Mouse (Mus musculus) ES-Bruce4 (cell line): ENCODE measurements at regions not wholly inside any gene's neighbourhood (a gene's known extent, or its start where the extent isn't known, plus 50 kb on each side); places are given as distances from the start of the nearest gene placed in this dataset.

ENCODE experiments used
- CTCF ChIP-seq: IDR thresholded peaks from one replicate; pipeline ENCODE4 v1.8.1; 2011; ENCODE audit warnings: low read depth, low read length
- EP300 ChIP-seq: IDR thresholded peaks from 2 replicates; pipeline ENCODE4 v1.6.1; 2011; ENCODE audit warnings: low read depth, low read length; ENCODE audit not compliant: insufficient read depth
- POLR2A ChIP-seq: IDR thresholded peaks from one replicate; pipeline ENCODE4 v1.8.1; 2011; ENCODE audit warnings: low read length; ENCODE audit not compliant: insufficient read depth

DNA sequence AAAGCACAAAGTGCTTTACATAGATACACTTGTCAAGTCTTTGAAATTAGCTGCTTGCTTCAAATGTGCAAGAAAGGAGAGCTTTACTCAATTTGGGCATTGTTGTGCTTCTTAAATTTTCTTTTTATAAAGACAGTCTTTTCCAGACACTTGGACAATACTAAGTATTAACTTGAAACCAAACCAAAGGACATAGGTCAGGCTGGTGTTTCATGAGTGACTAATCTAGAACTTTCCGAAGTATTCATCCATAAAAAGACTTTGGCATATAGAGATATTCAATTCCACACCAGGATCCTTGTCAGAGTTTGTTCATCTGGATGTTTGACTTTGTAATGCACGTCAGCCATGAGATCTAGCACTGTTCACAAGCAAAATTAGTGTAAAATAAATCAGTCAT, 173.0 kb downstream of the Tfec start:
- TF ChIP-seq POLR2A (no peak), CTCF (no peak), EP300 (no peak)
